Mouse (Mus musculus) ovary, postnatal 10 days (tissue): ENCODE results near the gene Cd247.

Experiments
- DNase-seq: peaks from one replicate; pipeline ENCODE4 v3.0.0; 2022; ENCODE audit warnings: low spot score

The Cd247 gene

DNA sequence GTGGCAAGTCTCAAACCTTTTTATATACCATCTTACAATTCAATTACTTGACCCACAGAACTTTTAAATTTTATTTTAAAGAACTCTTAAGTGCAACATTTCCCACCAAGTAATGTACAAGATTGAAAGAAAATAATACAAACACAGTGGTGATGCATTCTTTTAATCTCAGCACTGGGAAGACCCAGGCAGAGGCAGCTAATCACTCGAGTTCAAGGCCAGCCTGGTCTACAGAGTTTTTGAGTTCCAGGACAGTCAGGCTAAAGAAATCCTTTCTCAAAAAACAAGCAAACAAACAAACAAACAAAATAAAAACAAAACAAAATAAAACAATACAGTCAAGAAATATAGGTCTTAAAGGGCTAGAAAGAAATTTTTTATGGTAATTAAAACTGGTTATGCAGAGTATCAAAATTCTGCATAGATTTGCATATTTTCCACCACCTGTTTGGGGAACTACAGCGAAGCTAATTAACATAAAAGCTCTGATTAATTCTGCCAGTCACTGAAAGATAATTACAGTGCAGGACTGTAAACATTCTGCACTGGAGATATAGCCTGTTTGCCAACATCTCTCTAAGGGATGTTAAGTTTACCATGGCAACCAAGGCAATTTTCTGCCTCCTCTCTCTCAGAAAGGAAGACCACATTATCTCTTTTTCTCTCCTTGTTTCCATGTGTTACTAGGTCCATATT lies 125.4 kb downstream of the Cd247 start:
- no peak for DNase-seq

DNA sequence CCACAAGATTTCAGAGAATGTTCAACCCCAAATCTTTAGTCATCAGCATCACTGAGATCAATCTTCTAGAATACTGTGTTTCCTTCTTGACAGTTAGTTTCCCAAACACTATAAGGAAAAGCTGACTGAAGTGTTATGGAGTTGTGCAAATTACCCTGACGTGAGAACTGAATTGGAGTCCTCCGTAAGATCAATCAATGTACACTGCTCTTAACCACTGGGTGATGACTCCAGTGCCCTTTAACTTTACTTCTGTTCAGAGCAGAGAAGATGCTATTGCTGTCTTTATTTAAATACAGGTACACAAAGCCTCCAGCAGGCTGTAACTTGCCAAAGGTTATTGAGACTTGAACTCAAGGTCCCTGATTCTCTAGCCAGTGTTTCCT lies 125.9 kb downstream of the Cd247 start:
- no peak for DNase-seq

GRCm38 (mm10) chr1:165921026-165921425 lies 132.5 kb downstream of the Cd247 start:
- no peak for DNase-seq

DNA sequence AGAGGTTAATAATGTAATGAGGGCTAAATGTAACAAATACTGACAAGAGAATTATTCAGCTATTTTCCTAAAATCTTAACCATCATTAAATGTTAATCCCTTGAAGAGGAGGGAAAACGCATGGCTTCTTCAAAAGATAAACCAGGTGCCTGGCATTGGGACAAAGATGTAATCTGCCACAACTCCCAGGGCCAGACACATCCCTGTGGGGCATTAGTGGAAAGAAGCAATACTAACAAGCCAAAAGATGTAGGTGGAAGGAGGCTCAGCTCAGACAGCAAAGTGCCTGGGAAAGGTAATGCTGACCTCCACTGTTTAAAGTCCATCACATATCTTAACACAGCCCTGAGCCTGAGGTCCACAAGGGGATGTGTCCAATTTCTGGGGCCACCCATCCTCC lies 134.0 kb downstream of the Cd247 start:
- DNase-seq = no peak

GRCm38 (mm10) chr1:165925207-165925606 lies 136.7 kb downstream of the Cd247 start:
- DNase-seq = no peak
